24 mouse cellular contexts compared by ENCODE assay signal in genomic region chr16:70344496-70344895, GRCm38 (mm10). TPM values are rescaled to one million over a fixed set of nuclear protein-coding genes. Genes with fewer than 3 reads are reported as not detected.
DNase-seq lines count a peak whose midpoint lies in the region; ATAC-seq and TF ChIP-seq lines count a peak whose summit lies in the region.
"Had no signal": no experiment of that assay in that cellular context is flagged by ENCODE, and none has a peak within 500 bp of the region (broad histone marks: within the 10 kb centered on the region; RNA-seq: fewer than 3 reads in every experiment).

No protein-coding gene starts in this region.

- peaks cover 1% of the 10 kb centered on the region; the same call in 1 of the 2 replicates for H3K36me3 ChIP-seq in liver, adult 2 months (ENCODE audit: control insufficient read depth, insufficient read depth, low read length)
- H3K36me3 ChIP-seq in liver, embryonic 12.5 days = no peaks in the 10 kb centered on the region
- no peaks in the 10 kb centered on the region for H3K36me3 ChIP-seq in lung, embryonic 15.5 days
- H3K36me3 ChIP-seq in lung, postnatal 0 days (ENCODE audit: insufficient read depth, low read length) = no peaks in the 10 kb centered on the region
- H3K36me3 ChIP-seq: embryonic facial prominence, embryonic 10.5 days; embryonic facial prominence, embryonic 12.5 days; forebrain, embryonic 15.5 days had no signal

- no peak overlapping the region for H3K9ac ChIP-seq in liver, adult 2 months (ENCODE audit: low read depth, low read length)
- no peak overlapping the region for H3K9ac ChIP-seq in liver, embryonic 12.5 days
- H3K9ac ChIP-seq in lung, embryonic 15.5 days = no peak overlapping the region
- no peak overlapping the region for H3K9ac ChIP-seq in lung, postnatal 0 days (replicated peaks; ENCODE audit: low read depth)
- H3K9ac ChIP-seq: embryonic facial prominence, embryonic 12.5 days; forebrain, embryonic 13.5 days; forebrain, embryonic 15.5 days had no signal

- H3K4me2 ChIP-seq in liver, embryonic 12.5 days = no peak overlapping the region
- H3K4me2 ChIP-seq in lung, embryonic 15.5 days = no peak overlapping the region
- H3K4me2 ChIP-seq in lung, postnatal 0 days (replicated peaks; ENCODE audit: low read depth, low read length) = no peak overlapping the region
- H3K4me2 ChIP-seq: embryonic facial prominence, embryonic 12.5 days; forebrain, embryonic 13.5 days; forebrain, embryonic 15.5 days had no signal

- WGBS in liver, adult 2 months = 24% methylated on average over 1 of the region's 1 CpGs
- 45% methylated on average over 1 of the region's 1 CpGs for WGBS in liver, embryonic 12.5 days (ENCODE audit: insufficient replicate concordance)
- WGBS in lung, embryonic 15.5 days = 24% methylated on average over 1 of the region's 1 CpGs
- 27% methylated on average over 1 of the region's 1 CpGs for WGBS in lung, postnatal 0 days

- DNase-seq in liver, adult 2 months (ENCODE audit: extremely low read depth, low read depth, low spot score) = peak; percentile 88
- DNase-seq in lung, postnatal 4 days = no peak
- DNase-seq in lung, postnatal 0 days (ENCODE audit: low spot score) = peak; percentile 65
- DNase-seq in lung, postnatal 36 days = no peak
- peak; percentile 20 for DNase-seq in NIH3T3 (ENCODE audit: low read depth)
- no peak for DNase-seq in left cerebral cortex, adult 8-10 months (ENCODE audit: low spot score in 2 of 2)
- DNase-seq: adrenal gland, adult 8-10 months; adrenal gland, postnatal 14 days; adrenal gland, postnatal 36 days; B cell, adult 2 months; cerebellum, adult 11-12 months; cerebellum, adult 2 months; cerebellum, adult 9-10 months; cerebellum, postnatal 10 days; cerebellum, postnatal 25 days had no signal

- no peak overlapping the region for H3K4me3 ChIP-seq in liver, adult 2 months (ENCODE audit: insufficient read depth, low read depth, low read length)
- H3K4me3 ChIP-seq in liver, embryonic 12.5 days = no peak overlapping the region
- no peak overlapping the region for H3K4me3 ChIP-seq in lung, embryonic 15.5 days
- H3K4me3 ChIP-seq in lung, postnatal 0 days (ENCODE audit: low read depth, low read length) = no peak overlapping the region
- H3K4me3 ChIP-seq: embryonic facial prominence, embryonic 10.5 days; embryonic facial prominence, embryonic 12.5 days; forebrain, embryonic 13.5 days; forebrain, embryonic 15.5 days had no signal

- no peaks in the 10 kb centered on the region for H3K9me3 ChIP-seq in liver, embryonic 12.5 days (replicated peaks)
- no peaks in the 10 kb centered on the region for H3K9me3 ChIP-seq in lung, embryonic 15.5 days
- H3K9me3 ChIP-seq in lung, postnatal 0 days (ENCODE audit: low read length) = no peaks in the 10 kb centered on the region
- H3K9me3 ChIP-seq: embryonic facial prominence, embryonic 10.5 days; embryonic facial prominence, embryonic 12.5 days; forebrain, embryonic 13.5 days; forebrain, embryonic 15.5 days; G1E had no signal

- H3K27me3 ChIP-seq in liver, adult 2 months (ENCODE audit: control insufficient read depth, insufficient read depth, low read length) = no peaks in the 10 kb centered on the region
- H3K27me3 ChIP-seq in liver, embryonic 12.5 days (replicated peaks) = no peaks in the 10 kb centered on the region
- H3K27me3 ChIP-seq in lung, embryonic 15.5 days = no peaks in the 10 kb centered on the region
- H3K27me3 ChIP-seq in lung, postnatal 0 days (replicated peaks; ENCODE audit: insufficient read depth, low read length) = no peaks in the 10 kb centered on the region
- H3K27me3 ChIP-seq: CH12.LX; embryonic facial prominence, embryonic 12.5 days; forebrain, embryonic 13.5 days; forebrain, embryonic 15.5 days had no signal

- TF ChIP-seq POLR2A in liver, adult 2 months (IDR thresholded peaks at IDR 0.05; ENCODE audit: extremely low read depth, insufficient read depth, low read length) = no peak

- TF ChIP-seq EP300 in lung, postnatal 0 days (IDR thresholded peaks at IDR 0.05) = peak; percentile 21

- peaks cover 34% of the 10 kb centered on the region; the same call in 1 of the 2 replicates for H3K79me2 ChIP-seq in liver, adult 2 months (ENCODE audit: control insufficient read depth, insufficient read depth, low read length)

- TF ChIP-seq CTCF in liver, adult 2 months (IDR thresholded peaks at IDR 0.05; ENCODE audit: low read depth, low read length) = no peak
- no peak for TF ChIP-seq CTCF in lung, postnatal 0 days (IDR thresholded peaks at IDR 0.05)

- no peak overlapping the region for H3K27ac ChIP-seq in liver, adult 2 months (replicated peaks; ENCODE audit: insufficient read depth, low read depth, low read length)
- H3K27ac ChIP-seq in liver, embryonic 12.5 days = no peak overlapping the region
- H3K27ac ChIP-seq in lung, embryonic 15.5 days = no peak overlapping the region
- no peak overlapping the region for H3K27ac ChIP-seq in lung, postnatal 0 days (ENCODE audit: low read length)
- H3K27ac ChIP-seq: embryonic facial prominence, embryonic 10.5 days; embryonic facial prominence, embryonic 12.5 days; forebrain, embryonic 13.5 days; forebrain, embryonic 15.5 days had no signal

- no peak for ATAC-seq in liver, embryonic 12.5 days
- peak; percentile 64; the same call in 1 of the 2 replicates for ATAC-seq in lung, embryonic 15.5 days (ENCODE audit: borderline replicate concordance, extremely low read depth, low FRiP score, low TSS enrichment)
- peak; percentile 33 for ATAC-seq in lung, postnatal 0 days
- ATAC-seq: CD4-positive, CD25-positive, alpha-beta regulatory T cell, adult 4 months; forebrain, embryonic 13.5 days; forebrain, embryonic 15.5 days had no signal

- H3K4me1 ChIP-seq in liver, adult 2 months (ENCODE audit: control insufficient read depth, insufficient read depth, low read length) = peaks cover 12% of the 10 kb centered on the region; the same call in 1 of the 2 replicates
- H3K4me1 ChIP-seq in liver, embryonic 12.5 days = no peaks in the 10 kb centered on the region
- no peaks in the 10 kb centered on the region for H3K4me1 ChIP-seq in lung, embryonic 15.5 days
- H3K4me1 ChIP-seq in lung, postnatal 0 days (ENCODE audit: insufficient read depth, low read depth, low read length) = no peaks in the 10 kb centered on the region
- H3K4me1 ChIP-seq: embryonic facial prominence, embryonic 12.5 days had no signal

RNA-seq across cellular contexts. Expression of gene Gbe1, which starts 30.7 kb away (rescaled TPM):
- total RNA-seq in liver, adult 2 months (2014; rRNA removed) = 98.9 and 174 TPM in 2 replicates
- 66.2 and 68.9 TPM in 2 replicates for polyA plus RNA-seq in liver, adult 2 months (2012; rRNA removed)
- 7.5 and 8.3 TPM in 2 replicates for polyA plus RNA-seq in liver, embryonic 12.5 days (2016; fragmentation: Nextera tagmentation; extraction: Ambion mirVana)
- 23.9 and 26.0 TPM in 2 replicates for polyA plus RNA-seq in lung, embryonic 15.5 days (2015; fragmentation: Nextera tagmentation; extraction: Ambion mirVana)
- polyA plus RNA-seq in lung, postnatal 0 days (2015; fragmentation: Nextera tagmentation; extraction: Ambion mirVana) = 18.4 and 20.0 TPM in 2 replicates
- total RNA-seq in left cerebral cortex, adult 8-10 months (2022) = 10 to 100 TPM; 10.5 to 11.7 (median 10.7) TPM
- total RNA-seq: CH12.LX had no signal

Comparison
In these comparisons a context has a peak if more than half of its experiments do, and no peak if none do; other contexts are left out.
1. DNase-seq: peak in liver, adult 2 months (single experiment), lung, postnatal 0 days (single experiment) and NIH3T3 (single experiment); none in lung, postnatal 4 days (0 of 2), lung, postnatal 36 days (single experiment) and left cerebral cortex, adult 8-10 months (0 of 2).